Mouse (Mus musculus) heart, embryonic 15.5 days (tissue): ENCODE results near the gene Efhc1. TPM values are rescaled to one million over a fixed set of nuclear protein-coding genes. Genes with fewer than 3 reads are reported as not detected.

ENCODE experiments used
- ATAC-seq: fragments of 200-750 bp; cut with Nextera tagmentation; replicated peaks from 2 replicates; pipeline ENCODE4 v1.8.0; 2017; ENCODE audit warnings: low read depth, moderate TSS enrichment; ENCODE audit not compliant: insufficient number of reproducible peaks, insufficient read depth, low FRiP score
- H3K27ac ChIP-seq: fragments of 300-500 bp; sonication (generic); 2 replicates; pipeline ENCODE4 v1.5.1; 2015; ENCODE audit warnings: mild to moderate bottlenecking, inconsistent platforms
- H3K27me3 ChIP-seq: fragments of 300-500 bp; sonication (generic); 2 replicates; pipeline ENCODE4 v1.6.1; 2015; ENCODE audit warnings: inconsistent platforms
- H3K36me3 ChIP-seq: fragments of 300-500 bp; sonication (generic); 2 replicates; pipeline ENCODE4 v1.6.1; 2015; ENCODE audit warnings: mild to moderate bottlenecking, inconsistent platforms
- H3K4me1 ChIP-seq: fragments of 300-500 bp; sonication (generic); replicated peaks from 2 replicates; pipeline ENCODE4 v1.6.1; 2015; ENCODE audit warnings: inconsistent platforms
- H3K4me2 ChIP-seq: fragments of 300-500 bp; sonication (generic); 2 replicates; pipeline ENCODE4 v1.6.1; 2015; ENCODE audit warnings: inconsistent platforms, mild to moderate bottlenecking, moderate library complexity
- H3K4me3 ChIP-seq: fragments of 300-500 bp; sonication (generic); 2 replicates; pipeline ENCODE4 v1.5.1; 2015; ENCODE audit warnings: mild to moderate bottlenecking, inconsistent platforms
- H3K9ac ChIP-seq: fragments of 300-500 bp; sonication (generic); 2 replicates; pipeline ENCODE4 v1.6.1; 2015; ENCODE audit warnings: mild to moderate bottlenecking, inconsistent platforms
- H3K9me3 ChIP-seq: fragments of 300-500 bp; sonication (generic); replicated peaks from 2 replicates; pipeline ENCODE4 v1.6.1; 2016; ENCODE audit warnings: inconsistent platforms
- WGBS: fragments of 180-500 bp; shearing (Covaris S2); methylation state at CpG from one replicate; pipeline ENCODE4 v1.1.7; 2015; ENCODE audit warnings: mixed read lengths; 5-methylcytosine and 5-hydroxymethylcytosine counted together
- polyA plus RNA-seq: library from polyadenylated mRNA; unstranded; fragments of >200 nt; fragmentation: Nextera tagmentation; extraction: Ambion mirVana; gene quantifications from 2 replicates; pipeline ENCODE4 v1.2.1, GENCODE M21; 2015

Efhc1 gene
- polyA plus RNA-seq, 1 experiment from 2014 or later, result 1.6 TPM

- WGBS, result 79% methylated on average over 6 of the region's 6 CpGs
- Histone ChIP-seq H3K36me3 (no peaks in the 10 kb centered on the region), H3K9ac (no peak overlapping the region), H3K27me3 (no peaks in the 10 kb centered on the region), H3K4me3 (no peak overlapping the region), H3K4me1 (peaks cover 4% of the 10 kb centered on the region), H3K9me3 (no peaks in the 10 kb centered on the region), H3K4me2 (no peak overlapping the region), H3K27ac (no peak overlapping the region)
- ATAC-seq, result no peak
Observed at GRCm38 (mm10) chr1:21037881-21038601, 86.6 kb downstream of the Efhc1 start.

GRCm38 (mm10) chr1:21039564-21039963, 88.1 kb downstream of the Efhc1 start:
- H3K4me2 ChIP-seq, result no peak overlapping the region
- 91% methylated on average over 3 of the region's 3 CpGs for WGBS
- no peak for ATAC-seq

GRCm38 (mm10) chr1:21040173-21040572, 88.7 kb downstream of the Efhc1 start:
- Histone ChIP-seq H3K9me3 (no peaks in the 10 kb centered on the region), H3K4me2 (no peak overlapping the region), H3K27me3 (no peaks in the 10 kb centered on the region), H3K36me3 (no peaks in the 10 kb centered on the region), H3K9ac (no peak overlapping the region), H3K4me3 (no peak overlapping the region), H3K4me1 (peaks cover 4% of the 10 kb centered on the region), H3K27ac (no peak overlapping the region)
- ATAC-seq, result no peak
- WGBS, result 86% methylated on average over 7 of the region's 7 CpGs

More at GRCm38 (mm10) chr1:21039564-21039963, 88.1 kb downstream of the Efhc1 start:
- H3K9ac ChIP-seq, result no peak overlapping the region
- H3K4me1 ChIP-seq, result peaks cover 4% of the 10 kb centered on the region
- H3K36me3 ChIP-seq, result no peaks in the 10 kb centered on the region
- H3K27me3 ChIP-seq, result no peaks in the 10 kb centered on the region
- H3K27ac ChIP-seq, result no peak overlapping the region
- H3K9me3 ChIP-seq, result no peaks in the 10 kb centered on the region
- no peak overlapping the region for H3K4me3 ChIP-seq

Other genes starting within 250 kb of the Efhc1 start
- gene Il17a, start 220.7 kb upstream of the Efhc1 start, polyA plus RNA-seq, result not detected in 2 replicates
- gene Il17f, start 161.0 kb upstream of the Efhc1 start, polyA plus RNA-seq, result not detected in 2 replicates
- gene Mcm3, start 131.3 kb upstream of the Efhc1 start, polyA plus RNA-seq, result 67.6 and 89.3 TPM in 2 replicates
- gene Paqr8, start 61.0 kb upstream of the Efhc1 start, polyA plus RNA-seq, result 2.2 and 2.6 TPM in 2 replicates
- 3.4 and 4.3 TPM in 2 replicates for gene Tram2, start 127.6 kb downstream of the Efhc1 start, polyA plus RNA-seq